Mouse (Mus musculus) layer of hippocampus, adult 6 months (tissue): ENCODE measurements around the gene Podxl. TPM values are rescaled to one million over a fixed set of nuclear protein-coding genes. Genes with fewer than 3 reads are reported as not detected.

Experiments
- long read RNA-seq, 2 experiments: library from polyadenylated mRNA; unstranded; transcript quantifications; one replicate each; pipeline ENCODE4 v2.0.0; 2019 to 2020
- polyA plus RNA-seq: library from polyadenylated mRNA; unstranded; fragments of <200 nt; fragmentation: Nextera tagmentation; gene quantifications from 2 replicates; pipeline ENCODE4 v1.2.3, GENCODE M21; 2021

Gene Podxl
- 2.2 and 3.4 TPM in 2 replicates for polyA plus RNA-seq
- long read RNA-seq, experiment 1, partial matches to known transcripts, result 0 of 5 reads
- long read RNA-seq, experiment 1, other reads (novel, unspliced or antisense), result 5 of 5 reads
- long read RNA-seq, experiment 2, full-length matches to known transcripts, result 5 of 13 reads
- long read RNA-seq, experiment 2, partial matches to known transcripts, result 0 of 13 reads
- long read RNA-seq, experiment 2, other reads (novel, unspliced or antisense), result 8 of 13 reads

GRCm38 (mm10) chr6:31563235-31564181 is at the start of gene Podxl:
Gene Podxl, minus strand, starts transcription at chr6:31563981.

Other genes with a start within 250 kb of the Podxl start
- gene Mkln1, start 165.2 kb downstream of the Podxl start, polyA plus RNA-seq, result 106 and 113 TPM in 2 replicates